Mouse (Mus musculus) frontal cortex, postnatal 14 days (tissue): ENCODE results near the gene Chd3.
A peak's percentile ranks its signal among the peaks of the same experiment; 100 is the strongest.
"Not testable (repeated sequence)": the region's sequence is repeated elsewhere in the genome, so short reads cannot be mapped to it uniquely, and the experiment has no call there.

ENCODE experiments used
- DNase-seq, 2 experiments: peaks; one replicate each; pipeline ENCODE4 v3.0.0; 2022; ENCODE audit warnings: low spot score in 2 of 2

The Chd3 gene

GRCm38 (mm10) chr11:69325628-69326407 lies 43.4 kb downstream of the Chd3 start, which contains the start of gene Kcnab3:
TSS of gene Kcnab3 (plus strand) at chr11:69326258.
- DNase-seq: peak; percentile 77 to 78

GRCm38 (mm10) chr11:69324749-69325148 lies 44.5 kb downstream of the Chd3 start:
- no peak for DNase-seq

GRCm38 (mm10) chr11:69323667-69324111 lies 45.5 kb downstream of the Chd3 start, which contains the start of the genes Cntrob and Trappc1:
TSS of gene Cntrob (minus strand) at chr11:69323775.
TSS of gene Trappc1 (plus strand) at chr11:69323980.
- DNase-seq: peak; percentile 98 to 99

- DNase-seq: no peak
Observed at GRCm38 (mm10) chr11:69322693-69323471, 46.3 kb downstream of the Chd3 start.

- DNase-seq: no peak
Observed at GRCm38 (mm10) chr11:69322010-69322409, 47.2 kb downstream of the Chd3 start.

- no peak for DNase-seq
Observed at GRCm38 (mm10) chr11:69321580-69321979, 47.6 kb downstream of the Chd3 start.

GRCm38 (mm10) chr11:69318000-69318399 lies 51.2 kb downstream of the Chd3 start:
- not testable (repeated sequence) for DNase-seq

- DNase-seq: no peak
Observed at GRCm38 (mm10) chr11:69316361-69316760, 52.8 kb downstream of the Chd3 start.

- no peak for DNase-seq
Observed at GRCm38 (mm10) chr11:69311266-69311665, 57.9 kb downstream of the Chd3 start.

GRCm38 (mm10) chr11:69306039-69306438 lies 63.2 kb downstream of the Chd3 start:
- DNase-seq: no peak

- DNase-seq: no peak
Observed at GRCm38 (mm10) chr11:69305291-69305690, 63.9 kb downstream of the Chd3 start.

- no peak for DNase-seq
Observed at GRCm38 (mm10) chr11:69302817-69303216, 66.4 kb downstream of the Chd3 start.

GRCm38 (mm10) chr11:69298231-69298630 lies 71.0 kb downstream of the Chd3 start:
- no peak for DNase-seq

GRCm38 (mm10) chr11:69297799-69298198 lies 71.4 kb downstream of the Chd3 start:
- DNase-seq: no peak

GRCm38 (mm10) chr11:69295286-69295685 lies 73.9 kb downstream of the Chd3 start:
- DNase-seq: no peak
